Mouse (Mus musculus) left cerebral cortex, adult 9 months (tissue): ENCODE measurements around the gene Grk5.

ENCODE experiments used
- DNase-seq, 2 experiments: peaks; one replicate each; pipeline ENCODE4 v3.0.0; 2022; ENCODE audit warnings: low spot score in 2 of 2

The Grk5 gene

DNA sequence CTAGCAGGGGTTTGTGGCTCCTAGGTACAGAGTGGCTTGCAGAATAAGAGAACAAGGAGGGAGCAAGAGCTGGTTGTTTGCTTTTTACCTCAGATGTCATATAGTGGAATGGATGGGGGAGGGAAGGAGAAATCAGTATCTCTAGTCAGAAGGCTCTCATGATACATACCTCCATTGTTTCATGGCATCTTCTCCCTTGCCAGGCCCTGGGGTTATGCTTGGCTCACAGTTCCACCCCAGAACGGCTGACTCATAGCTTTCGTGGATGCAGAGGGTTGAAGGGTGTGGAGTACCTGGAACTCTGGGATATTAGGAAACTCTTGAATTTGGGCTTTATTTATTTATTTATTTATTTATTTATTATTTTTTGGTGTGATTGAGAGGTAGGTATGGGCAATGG, 84.0 kb downstream of the Grk5 start:
- no peak for DNase-seq

DNA sequence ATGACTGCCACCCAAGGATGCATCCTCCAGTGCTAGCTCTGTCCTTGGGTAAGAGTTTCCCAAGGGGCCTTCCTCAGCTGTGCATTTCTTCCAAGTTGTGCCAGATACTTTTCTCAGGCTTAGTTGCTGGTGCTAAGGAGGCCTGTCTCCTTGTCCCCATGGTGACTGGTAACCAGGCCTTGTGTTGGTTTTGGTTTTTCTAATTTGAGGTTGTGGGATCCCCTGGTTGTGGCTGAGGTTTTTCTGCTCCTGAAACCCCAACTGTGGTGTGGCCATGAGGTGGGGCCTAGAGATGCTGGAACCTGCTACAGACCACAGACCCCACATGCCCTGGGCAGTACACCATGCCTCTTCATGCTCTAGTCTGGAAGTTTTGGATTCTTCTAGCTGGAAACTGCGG, 90.0 kb downstream of the Grk5 start:
- DNase-seq: no peak

DNA sequence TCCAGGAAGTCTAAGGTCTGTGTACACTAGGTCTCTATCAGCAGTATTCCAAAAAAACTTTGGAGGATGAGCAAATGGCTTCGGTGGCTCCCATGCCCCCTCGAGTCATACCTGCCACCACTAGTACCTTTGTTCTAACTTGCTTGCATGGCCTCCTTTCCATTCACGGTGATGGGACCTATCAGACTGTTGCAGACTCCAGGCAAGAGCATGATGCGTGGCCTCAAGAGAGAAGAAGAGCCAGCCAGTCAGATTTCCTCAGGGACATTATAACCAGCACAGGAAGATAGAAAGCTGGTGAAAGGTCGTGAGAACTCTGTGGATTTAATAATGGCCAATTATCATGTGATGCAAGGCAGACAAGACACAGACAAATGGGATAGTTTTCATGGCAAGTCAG, 91.8 kb downstream of the Grk5 start:
- no peak for DNase-seq

DNA sequence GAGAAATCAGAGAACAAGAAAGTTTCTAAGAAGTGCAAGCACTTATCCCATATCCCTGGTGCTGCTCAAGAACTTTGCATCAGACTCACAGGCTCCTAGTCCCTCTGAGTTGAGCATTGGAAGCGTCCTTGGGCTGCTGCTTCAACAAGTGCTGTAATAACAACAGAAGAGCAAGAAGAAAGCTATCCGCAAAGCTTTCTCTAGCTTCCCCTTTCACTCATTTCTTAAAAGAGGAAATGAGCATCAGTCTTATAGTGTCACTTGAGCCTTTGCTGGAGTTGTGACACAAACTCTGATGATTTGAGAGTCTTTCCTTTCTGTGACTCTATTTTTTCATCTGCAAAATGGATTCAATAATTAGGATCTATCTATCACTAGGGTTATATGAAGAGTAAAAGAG, 92.3 kb downstream of the Grk5 start:
- no peak for DNase-seq

DNA sequence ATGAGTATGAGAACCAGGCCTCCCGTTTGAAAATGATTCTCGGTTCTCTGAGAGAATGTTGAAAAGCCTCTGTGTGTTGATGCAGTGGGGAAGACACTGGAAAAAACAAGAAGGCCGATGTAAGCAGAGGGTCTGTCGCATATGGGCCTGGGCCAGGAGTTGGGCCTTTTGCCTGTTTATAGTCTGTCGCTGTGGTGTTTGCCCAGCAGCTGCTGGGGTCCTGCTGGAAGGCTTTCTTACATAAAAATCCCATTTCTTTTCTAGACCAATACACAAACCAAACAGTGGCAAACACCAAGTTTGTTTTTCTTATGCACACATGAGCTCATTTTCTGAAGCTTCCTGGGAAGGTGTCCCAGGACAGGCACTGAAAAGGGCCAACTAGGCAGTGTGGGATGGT, 100.2 kb downstream of the Grk5 start:
- no peak for DNase-seq

DNA sequence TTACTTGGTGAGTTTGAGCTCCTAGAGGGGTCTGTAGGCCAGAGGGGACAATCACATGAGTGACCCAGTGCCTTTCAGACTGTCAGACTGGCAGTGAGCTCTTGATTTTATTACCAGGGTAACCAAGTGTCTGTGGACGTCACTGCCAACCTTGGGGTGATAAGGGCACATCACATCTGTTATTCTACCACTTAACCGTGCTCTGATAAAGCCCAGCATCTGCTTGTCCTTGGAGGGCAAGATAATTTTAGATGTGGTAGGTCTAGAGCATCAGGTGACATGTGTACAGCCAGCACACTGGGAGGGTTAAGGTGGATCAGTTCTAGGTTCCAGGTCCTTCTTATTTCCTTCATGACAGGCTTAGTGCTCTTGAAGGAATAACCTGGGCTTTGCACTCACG, 104.7 kb downstream of the Grk5 start:
- DNase-seq: no peak

DNA sequence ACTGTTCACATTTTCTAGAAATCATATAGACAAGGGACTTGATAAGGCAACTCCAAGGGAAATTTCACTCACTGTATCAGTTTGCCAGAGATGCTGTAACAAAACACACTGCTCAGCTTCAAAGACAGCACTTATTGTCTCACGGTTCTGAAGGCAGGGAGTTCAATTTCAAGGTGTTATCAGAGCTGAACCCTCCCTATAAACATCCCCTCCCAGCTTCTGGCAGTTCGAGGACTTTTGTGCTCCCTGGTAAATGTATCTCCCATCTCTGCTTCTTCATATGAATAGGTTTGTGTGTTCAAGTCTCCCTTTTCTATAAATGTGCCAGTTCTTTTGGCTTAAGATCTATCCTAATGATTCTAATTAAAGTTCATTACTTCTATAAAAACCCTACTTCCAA, 105.3 kb downstream of the Grk5 start:
- DNase-seq: no peak

DNA sequence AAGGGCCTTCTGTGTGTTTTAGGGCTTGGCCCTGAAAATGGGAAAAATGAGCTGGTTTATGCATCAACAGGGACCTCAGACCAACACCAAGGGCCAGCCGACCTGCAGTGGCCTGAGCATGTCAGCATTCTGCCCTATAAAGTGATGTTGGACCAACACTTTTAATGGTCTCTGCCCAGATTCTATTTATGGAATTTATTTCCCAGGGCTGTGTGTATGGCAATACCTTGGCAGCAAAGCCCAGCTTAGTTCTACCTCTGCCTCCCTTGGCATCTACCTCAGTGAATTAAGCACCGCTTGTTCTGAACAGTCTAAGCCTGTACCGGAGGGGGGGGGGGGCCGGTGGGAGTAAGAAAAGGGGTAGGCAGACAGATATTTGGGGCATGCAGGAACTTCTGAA, 108.2 kb downstream of the Grk5 start:
- DNase-seq: no peak

DNA sequence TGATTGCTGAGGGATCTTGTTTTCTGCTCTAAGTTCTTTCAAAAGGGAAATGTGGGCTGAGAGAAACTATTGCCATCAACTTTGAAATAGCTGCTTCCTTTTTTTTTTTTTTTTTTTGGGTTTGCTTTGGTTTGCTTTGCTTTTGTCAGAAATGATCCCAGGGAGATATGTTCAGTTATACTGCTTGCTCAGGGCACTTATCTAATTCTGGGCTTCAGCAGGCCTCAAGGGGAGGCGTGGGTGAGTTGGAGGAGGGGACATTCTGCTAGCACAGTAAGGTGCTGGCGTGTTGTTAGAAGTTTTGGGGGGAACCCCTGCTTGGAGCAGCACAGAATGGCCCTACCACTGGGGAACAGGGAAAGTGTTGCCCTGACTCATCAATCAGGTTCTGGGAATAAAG, 110.1 kb downstream of the Grk5 start:
- DNase-seq: no peak

DNA sequence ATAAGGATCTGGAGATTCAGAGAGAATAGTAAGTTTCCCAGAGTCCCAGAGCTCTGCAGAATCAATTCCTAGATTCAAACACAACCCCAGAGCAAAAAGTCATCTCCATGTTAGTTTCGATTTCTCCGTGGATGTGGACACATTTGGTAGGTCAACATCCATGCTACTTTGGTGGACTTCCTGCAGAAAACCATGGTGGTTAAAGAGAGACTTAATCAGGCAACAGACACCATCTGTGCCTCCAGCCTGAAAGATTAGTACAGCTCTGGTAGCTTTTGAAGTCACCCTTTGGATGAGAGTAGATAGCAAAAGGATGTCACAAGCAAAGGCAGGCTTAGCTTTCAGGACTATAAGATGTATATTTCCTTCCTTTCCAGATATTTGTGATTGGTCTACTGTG, 111.4 kb downstream of the Grk5 start:
- no peak for DNase-seq

DNA sequence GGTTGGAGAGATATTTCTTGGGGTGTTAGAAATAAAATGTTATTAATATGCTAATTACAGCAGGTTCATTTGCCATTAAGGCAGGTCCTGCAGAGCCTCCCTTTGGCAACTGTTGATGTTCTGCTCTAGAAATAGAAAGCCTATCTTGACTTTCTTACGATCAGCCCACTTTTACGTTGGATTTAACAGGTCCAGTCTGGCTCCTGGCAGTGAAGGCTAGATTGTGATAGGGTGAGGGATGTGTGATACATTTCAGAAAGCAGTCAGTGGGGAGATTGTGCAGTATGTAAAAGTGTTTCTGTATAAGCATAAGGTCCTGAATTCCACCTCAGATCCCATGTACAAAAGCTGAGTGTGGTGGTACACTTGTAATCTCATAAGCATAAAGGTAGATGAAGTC, 119.7 kb downstream of the Grk5 start:
- DNase-seq: no peak

DNA sequence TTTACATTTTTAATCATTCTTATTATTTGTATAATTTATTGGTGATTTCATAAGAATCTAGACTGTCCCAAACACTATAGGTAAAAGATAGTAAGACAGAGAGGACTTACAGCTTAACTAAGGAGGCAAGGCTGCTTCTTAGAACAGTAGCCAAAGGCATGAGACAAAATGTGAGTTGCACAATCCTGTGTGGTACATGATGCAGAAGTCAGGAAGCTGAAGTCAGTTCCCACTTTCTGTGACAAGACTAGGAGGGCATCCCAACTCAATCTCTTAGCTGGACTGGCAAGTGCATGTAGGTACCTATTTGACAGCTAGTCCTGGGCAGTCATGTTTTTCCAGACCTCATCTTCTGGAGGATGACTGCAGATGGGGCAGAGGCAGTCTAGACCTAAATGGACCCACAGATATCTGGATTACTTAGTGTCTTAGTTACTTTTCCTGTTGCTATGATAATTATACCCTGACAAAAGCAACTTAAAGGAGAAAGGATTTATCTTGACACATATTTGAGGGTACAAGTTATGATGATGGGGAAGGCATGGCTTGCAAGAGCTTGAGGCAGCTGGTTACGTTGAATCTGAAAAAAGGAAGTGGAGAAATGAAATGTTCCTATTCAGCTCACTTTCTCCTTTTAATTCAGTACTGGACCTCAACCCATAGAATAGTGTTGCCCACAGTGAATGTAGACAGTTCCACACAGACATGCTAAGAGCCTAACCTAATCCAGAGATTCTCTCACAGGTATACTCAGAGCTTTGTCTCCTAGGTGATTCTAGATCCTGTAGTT, 128.1 kb downstream of the Grk5 start:
- DNase-seq: no peak

DNA sequence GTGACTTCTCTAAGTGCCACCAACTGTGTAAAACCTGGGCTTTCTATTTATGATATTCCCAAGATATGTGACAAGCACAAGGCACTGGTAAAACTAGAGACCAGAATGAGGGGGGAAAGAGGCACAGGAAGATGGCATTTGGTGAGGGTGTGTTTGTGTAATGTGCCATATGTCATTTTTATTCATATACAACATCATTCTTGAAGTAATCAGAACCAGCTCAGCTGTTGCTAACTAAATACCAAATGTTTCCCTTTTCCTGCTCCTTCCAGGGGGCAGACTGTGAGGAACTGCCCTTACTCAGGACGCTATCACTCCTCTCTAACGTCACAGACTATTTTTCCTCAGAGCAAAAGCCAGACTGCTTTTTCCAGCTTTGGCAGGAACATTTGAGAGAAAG, 132.0 kb downstream of the Grk5 start:
- peak in 1 of 2 experiments; percentile 5 for DNase-seq

DNA sequence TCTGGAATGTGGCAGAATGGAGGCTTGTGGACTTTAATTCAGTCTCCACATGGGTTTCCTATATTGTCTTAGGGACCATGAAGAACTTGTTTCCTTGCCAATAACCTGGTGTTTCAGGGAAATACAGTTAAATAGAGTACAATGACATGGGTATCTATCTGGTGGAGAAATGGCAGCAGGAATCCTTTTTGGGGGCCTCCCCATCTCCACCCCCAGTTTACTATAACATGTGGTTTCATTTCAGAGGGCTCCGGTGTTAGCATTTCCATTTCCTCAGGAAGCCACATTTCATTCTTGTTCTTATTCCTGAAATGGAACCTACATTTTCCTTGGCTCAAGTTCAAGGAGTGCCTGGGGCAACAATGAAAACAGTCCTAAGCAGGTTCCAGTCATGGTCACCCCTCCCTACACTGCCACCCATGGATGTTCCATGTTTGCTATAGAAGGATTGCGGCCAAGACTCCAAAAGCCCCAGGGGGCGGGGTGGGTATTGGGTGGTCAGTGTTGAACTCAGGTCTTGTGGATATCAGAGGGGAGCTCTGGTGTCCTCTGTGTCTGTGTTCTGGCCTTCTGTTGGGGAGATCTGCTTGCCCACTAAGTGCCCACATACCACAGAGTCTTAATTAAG, 132.5 kb downstream of the Grk5 start:
- DNase-seq: no peak

DNA sequence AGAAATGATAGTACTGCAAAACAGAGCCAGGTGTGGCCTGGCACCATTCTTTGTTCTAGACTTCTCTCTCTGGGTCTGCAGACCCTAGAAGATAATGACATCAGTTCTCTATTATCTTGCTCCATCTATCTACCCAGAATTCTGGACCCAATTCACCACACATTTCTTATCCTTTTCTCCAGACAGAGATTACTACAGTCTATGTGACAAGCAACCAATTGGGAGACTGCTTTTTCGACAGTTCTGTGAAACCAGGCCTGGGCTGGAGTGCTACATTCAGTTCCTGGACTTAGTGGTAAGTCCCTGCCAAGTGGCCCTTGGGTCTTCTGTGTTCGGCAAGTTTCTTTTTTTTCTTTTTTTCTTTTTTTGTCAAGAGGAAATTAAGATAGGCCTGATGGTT, 142.0 kb downstream of the Grk5 start:
- no peak for DNase-seq

DNA sequence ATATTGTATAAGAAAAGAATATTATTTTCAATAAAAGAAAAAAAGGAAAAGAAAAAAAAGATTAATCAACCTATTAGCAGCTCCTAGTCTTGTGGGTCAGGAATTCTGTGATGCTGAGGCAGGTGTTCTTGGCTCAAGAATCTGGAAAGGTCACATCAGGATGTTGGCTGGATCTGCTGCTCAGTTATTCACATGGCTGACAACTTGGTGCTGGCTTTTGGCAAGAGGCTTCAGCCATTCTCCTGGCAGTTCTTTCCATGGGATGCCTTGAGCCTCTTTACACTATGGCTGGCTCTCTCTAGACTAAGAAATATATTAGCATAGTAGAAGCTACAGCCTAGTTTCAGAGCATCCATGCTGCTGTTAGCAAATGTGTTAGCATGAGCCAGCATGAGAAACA, 149.6 kb downstream of the Grk5 start:
- DNase-seq: no peak

DNA sequence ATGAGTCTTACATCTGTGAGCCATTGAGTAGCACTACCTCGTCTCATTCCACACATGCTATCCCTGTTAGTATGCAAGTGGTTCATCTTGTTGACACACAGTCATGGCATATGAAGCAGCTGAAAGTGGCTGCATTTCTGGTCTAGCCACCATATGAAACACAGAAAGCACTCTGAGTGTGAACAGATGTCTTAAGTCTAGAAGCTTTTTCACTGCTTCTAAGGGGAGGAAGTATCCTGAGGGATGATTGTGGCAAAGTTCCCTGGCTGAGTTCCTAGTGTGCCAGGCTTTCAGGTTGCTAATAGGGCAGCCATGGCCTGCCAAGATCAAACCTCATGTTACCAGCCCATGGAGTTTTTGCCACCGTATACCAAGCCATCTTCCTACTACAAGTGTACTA, 159.1 kb downstream of the Grk5 start:
- no peak for DNase-seq

DNA sequence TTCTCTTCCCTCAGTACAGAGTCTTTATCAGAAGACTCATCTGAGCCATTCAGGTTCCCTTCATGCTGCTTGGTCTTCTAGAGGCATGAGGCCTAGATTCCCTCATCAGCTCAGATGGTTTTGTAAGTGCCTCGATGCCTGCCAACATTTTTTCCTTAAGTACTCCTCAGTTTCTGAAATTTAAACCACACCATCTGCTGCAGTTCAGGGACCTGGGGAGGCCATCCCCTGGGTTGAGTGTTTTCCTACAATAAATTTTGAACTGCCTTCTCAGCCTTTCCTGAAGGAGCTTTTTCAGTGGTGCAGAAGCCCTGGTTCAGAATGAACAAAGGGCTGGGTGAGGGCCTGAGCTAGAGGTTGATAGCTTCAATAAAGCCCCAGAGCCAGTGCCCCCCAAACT, 159.9 kb downstream of the Grk5 start:
- DNase-seq: no peak

DNA sequence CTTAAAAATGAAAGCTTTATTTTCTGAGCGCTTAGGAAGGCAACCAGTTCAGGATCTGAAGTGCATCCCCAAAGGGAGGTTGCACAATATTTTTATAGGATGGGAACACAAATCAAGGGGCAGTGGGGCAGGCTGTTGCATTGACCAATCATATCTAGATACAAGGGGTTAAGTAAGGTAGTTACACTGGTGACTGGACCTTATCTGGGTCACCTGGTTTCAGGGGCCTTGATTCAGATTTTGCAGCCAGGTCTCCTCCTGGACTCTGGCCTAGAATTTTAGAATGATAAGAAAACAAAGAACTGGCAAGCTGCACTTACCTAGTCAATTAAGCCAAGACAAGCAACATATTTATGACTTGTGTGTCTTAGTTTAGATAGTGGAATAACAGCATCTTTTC, 161.6 kb downstream of the Grk5 start:
- no peak for DNase-seq

DNA sequence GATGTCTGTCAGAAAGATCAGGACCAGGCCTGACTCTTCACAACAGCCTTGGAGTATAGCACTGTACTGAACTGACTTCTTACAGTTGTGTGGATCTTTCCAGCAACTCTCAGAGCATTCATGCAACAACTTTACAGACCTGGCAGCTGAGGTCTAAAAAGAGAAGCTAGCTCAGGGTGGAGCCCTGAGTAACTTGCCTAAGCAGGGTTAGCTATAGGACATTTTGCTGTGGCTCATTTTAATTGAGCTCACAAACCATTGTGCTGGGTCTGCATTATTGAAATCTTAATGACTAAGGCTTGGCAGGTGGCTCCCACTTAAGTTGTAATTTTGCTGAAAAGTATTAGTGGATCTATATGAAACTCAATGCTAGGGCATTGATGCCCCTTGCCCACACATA, 162.5 kb downstream of the Grk5 start:
- DNase-seq: no peak

DNA sequence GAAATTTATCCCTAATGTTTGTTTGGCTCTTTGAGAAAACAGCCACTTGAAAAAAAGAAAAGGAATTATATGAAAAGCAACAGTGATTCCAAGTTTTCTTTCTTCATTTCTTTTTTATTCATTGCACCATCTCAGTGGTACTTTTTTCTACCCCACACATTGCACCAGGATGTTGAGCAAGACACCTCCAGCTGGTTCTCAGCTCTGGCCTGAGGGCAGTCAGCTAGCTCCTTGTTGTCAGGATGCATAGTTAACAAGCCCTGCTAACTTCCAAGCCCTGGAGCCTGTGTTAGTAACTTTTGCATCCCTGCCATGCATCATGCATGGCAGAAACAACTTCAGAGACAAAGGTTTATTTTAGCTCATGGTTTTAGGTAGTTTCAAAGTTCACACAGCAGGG, 163.2 kb downstream of the Grk5 start:
- no peak for DNase-seq

DNA sequence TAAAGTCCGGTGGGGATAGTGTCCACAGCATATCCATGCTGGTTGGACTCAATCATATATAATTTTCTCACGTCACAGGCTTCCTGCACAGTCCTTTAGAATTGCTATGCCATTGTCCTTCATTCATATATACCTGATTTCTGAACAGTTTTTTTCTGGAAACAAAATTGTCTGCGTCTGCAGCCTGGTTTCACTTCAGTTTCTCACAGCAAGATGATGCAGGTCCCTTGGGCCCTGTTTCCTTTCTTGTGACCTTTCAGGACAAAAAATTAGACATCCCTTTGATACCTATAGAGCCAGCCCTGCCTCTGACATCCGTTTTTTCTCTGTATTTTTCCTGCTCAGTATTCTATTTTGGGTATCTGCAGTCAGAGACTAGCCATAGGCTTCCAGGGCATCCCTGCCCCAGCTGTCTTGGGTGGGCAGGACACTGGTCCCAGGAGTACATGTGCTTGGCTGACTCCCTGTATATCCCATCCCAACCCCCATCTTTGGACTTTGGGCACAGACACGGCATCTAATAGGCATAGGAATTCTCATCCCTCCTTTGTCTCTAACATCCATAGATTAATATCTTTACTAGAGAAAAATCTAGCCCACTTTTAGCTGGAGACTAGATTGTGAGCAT, 167.3 kb downstream of the Grk5 start:
- DNase-seq: no peak

DNA sequence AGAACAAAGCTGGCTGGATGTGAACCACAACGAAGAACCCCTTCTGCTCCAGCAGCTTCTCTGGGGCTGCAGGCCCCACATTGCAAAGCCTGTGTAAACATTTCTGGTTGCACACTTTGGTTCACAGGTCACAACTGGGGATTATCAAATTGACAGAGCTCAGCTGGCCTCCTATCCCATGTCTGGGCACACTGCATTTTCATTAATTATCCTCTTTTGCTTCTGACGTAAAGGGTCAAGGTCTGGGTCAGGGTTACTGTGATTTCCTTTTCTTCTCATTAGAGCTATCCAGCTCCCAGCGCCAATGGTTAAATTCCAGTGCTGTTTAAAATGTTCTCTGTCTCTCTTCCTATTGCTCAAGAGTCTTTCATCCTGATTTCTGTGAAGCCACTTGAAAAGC, 168.0 kb downstream of the Grk5 start:
- no peak for DNase-seq
